Mouse (Mus musculus): ENCODE measurements around the gene Ptgis. TPM values are rescaled to one million over a fixed set of nuclear protein-coding genes. Genes with fewer than 3 reads are reported as not detected.

Ptgis gene
- polyA plus RNA-seq, 1 experiment from 2014 or later: 12.7 TPM

- 90% methylated on average over 6 of the region's 6 CpGs for WGBS
- H3K4me3 ChIP-seq: no peak overlapping the region
- H3K27ac ChIP-seq (replicated peaks): no peak overlapping the region
- H3K4me1 ChIP-seq: peaks cover 15% of the 10 kb centered on the region
- H3K36me3 ChIP-seq: no peaks in the 10 kb centered on the region
- H3K27me3 ChIP-seq (ENCODE audit: low read depth, poor library complexity, severe bottlenecking): no peaks in the 10 kb centered on the region; the same call in 1 of the 2 replicates
- peaks cover 3% of the 10 kb centered on the region; the same call in 1 of the 2 replicates for H3K9me3 ChIP-seq (replicated peaks)
- DNase-seq (ENCODE audit: low spot score): no peak
Measured at GRCm38 (mm10) chr2:167149035-167149434, 91.4 kb downstream of the Ptgis start.

- Histone ChIP-seq H3K27ac (replicated peaks) (no peak overlapping the region), H3K4me3 (no peak overlapping the region), H3K27me3 (ENCODE audit: low read depth, poor library complexity, severe bottlenecking) (no peaks in the 10 kb centered on the region; the same call in 1 of the 2 replicates), H3K9me3 (replicated peaks) (peaks cover 3% of the 10 kb centered on the region; the same call in 1 of the 2 replicates), H3K4me1 (peaks cover 15% of the 10 kb centered on the region), H3K36me3 (no peaks in the 10 kb centered on the region)
- DNase-seq (ENCODE audit: low spot score): no peak
- 83% methylated on average over 8 of the region's 8 CpGs for WGBS
Measured at GRCm38 (mm10) chr2:167147708-167148107, 92.7 kb downstream of the Ptgis start.

GRCm38 (mm10) chr2:167145904-167146303 lies 94.5 kb downstream of the Ptgis start:
- Histone ChIP-seq H3K27me3 (ENCODE audit: low read depth, poor library complexity, severe bottlenecking) (no peaks in the 10 kb centered on the region; the same call in 1 of the 2 replicates), H3K36me3 (no peaks in the 10 kb centered on the region), H3K9me3 (replicated peaks) (no peaks in the 10 kb centered on the region; the same call in 1 of the 2 replicates), H3K4me3 (no peak overlapping the region), H3K4me1 (peaks cover 15% of the 10 kb centered on the region), H3K27ac (replicated peaks) (no peak overlapping the region)
- no peak for DNase-seq (ENCODE audit: low spot score)
- 81% methylated on average over 5 of the region's 5 CpGs for WGBS

- Histone ChIP-seq H3K4me1 (peaks cover 18% of the 10 kb centered on the region), H3K36me3 (no peaks in the 10 kb centered on the region), H3K27ac (replicated peaks) (0 out of 2 replicates have a peak overlapping the region, but pooled peaks have one; percentile 13), H3K9me3 (replicated peaks) (no peaks in the 10 kb centered on the region; the same call in 1 of the 2 replicates), H3K27me3 (ENCODE audit: low read depth, poor library complexity, severe bottlenecking) (no peaks in the 10 kb centered on the region; the same call in 1 of the 2 replicates), H3K4me3 (no peak overlapping the region)
- no peak for DNase-seq (ENCODE audit: low spot score)
- 14% methylated on average over 14 of the region's 14 CpGs for WGBS
Measured at GRCm38 (mm10) chr2:167144439-167145307, 95.7 kb downstream of the Ptgis start.

GRCm38 (mm10) chr2:167143914-167144313 lies 96.5 kb downstream of the Ptgis start:
- H3K27me3 ChIP-seq (ENCODE audit: low read depth, poor library complexity, severe bottlenecking): no peaks in the 10 kb centered on the region; the same call in 1 of the 2 replicates
- no peaks in the 10 kb centered on the region for H3K36me3 ChIP-seq
- no peaks in the 10 kb centered on the region; the same call in 1 of the 2 replicates for H3K9me3 ChIP-seq (replicated peaks)
- 81% methylated on average over 2 of the region's 2 CpGs for WGBS
- H3K4me1 ChIP-seq: peaks cover 20% of the 10 kb centered on the region
- DNase-seq (ENCODE audit: low spot score): no peak
- H3K4me3 ChIP-seq: no peak overlapping the region
- H3K27ac ChIP-seq (replicated peaks): no peak overlapping the region; the same call in 1 of the 2 replicates

- peaks cover 20% of the 10 kb centered on the region for H3K4me1 ChIP-seq
- no peak for DNase-seq (ENCODE audit: low spot score)
Measured at GRCm38 (mm10) chr2:167142282-167142681, 98.1 kb downstream of the Ptgis start.

GRCm38 (mm10) chr2:167141810-167142209 lies 98.6 kb downstream of the Ptgis start:
- no peak overlapping the region for H3K27ac ChIP-seq (replicated peaks)
- no peak for DNase-seq (ENCODE audit: low spot score)
- no peak overlapping the region for H3K4me3 ChIP-seq
- 96% methylated on average over 4 of the region's 4 CpGs for whole genome bisulfite sequencing
- H3K9me3 ChIP-seq (replicated peaks): no peaks in the 10 kb centered on the region
- H3K36me3 ChIP-seq: no peaks in the 10 kb centered on the region
- peaks cover 22% of the 10 kb centered on the region for H3K4me1 ChIP-seq
- no peaks in the 10 kb centered on the region; the same call in 1 of the 2 replicates for H3K27me3 ChIP-seq (ENCODE audit: low read depth, poor library complexity, severe bottlenecking)

More at GRCm38 (mm10) chr2:167142282-167142681, 98.1 kb downstream of the Ptgis start:
- H3K27me3 ChIP-seq (ENCODE audit: low read depth, poor library complexity, severe bottlenecking): no peaks in the 10 kb centered on the region; the same call in 1 of the 2 replicates
- H3K4me3 ChIP-seq: no peak overlapping the region
- WGBS: 90% methylated on average over 3 of the region's 3 CpGs
- H3K9me3 ChIP-seq (replicated peaks): no peaks in the 10 kb centered on the region
- no peak overlapping the region for H3K27ac ChIP-seq (replicated peaks)
- no peaks in the 10 kb centered on the region for H3K36me3 ChIP-seq

Other genes starting within 250 kb of the Ptgis start
- gene Stau1, start 244.3 kb downstream of the Ptgis start, polyA plus RNA-seq (2016; fragmentation: Nextera tagmentation; extraction: Ambion mirVana): 88.6 and 104 TPM in 2 replicates
- 63.9 and 69.3 TPM in 2 replicates for gene Ddx27, start 225.4 kb downstream of the Ptgis start, polyA plus RNA-seq (2016; fragmentation: Nextera tagmentation; extraction: Ambion mirVana)
- gene Znfx1, start 177.6 kb downstream of the Ptgis start, polyA plus RNA-seq (2016; fragmentation: Nextera tagmentation; extraction: Ambion mirVana): 5.5 and 7.0 TPM in 2 replicates
- 0.49 and 1.0 TPM in 2 replicates for gene Kcnb1, start 50.4 kb downstream of the Ptgis start, polyA plus RNA-seq (2016; fragmentation: Nextera tagmentation; extraction: Ambion mirVana)
- gene B4galt5, start 108.6 kb upstream of the Ptgis start, polyA plus RNA-seq (2016; fragmentation: Nextera tagmentation; extraction: Ambion mirVana): 9.1 and 9.9 TPM in 2 replicates
- gene Slc9a8, start 181.1 kb upstream of the Ptgis start, polyA plus RNA-seq (2016; fragmentation: Nextera tagmentation; extraction: Ambion mirVana): 21.6 and 25.6 TPM in 2 replicates

Measured in midbrain, embryonic 10.5 days (tissue).